In the genomic region with DNA sequence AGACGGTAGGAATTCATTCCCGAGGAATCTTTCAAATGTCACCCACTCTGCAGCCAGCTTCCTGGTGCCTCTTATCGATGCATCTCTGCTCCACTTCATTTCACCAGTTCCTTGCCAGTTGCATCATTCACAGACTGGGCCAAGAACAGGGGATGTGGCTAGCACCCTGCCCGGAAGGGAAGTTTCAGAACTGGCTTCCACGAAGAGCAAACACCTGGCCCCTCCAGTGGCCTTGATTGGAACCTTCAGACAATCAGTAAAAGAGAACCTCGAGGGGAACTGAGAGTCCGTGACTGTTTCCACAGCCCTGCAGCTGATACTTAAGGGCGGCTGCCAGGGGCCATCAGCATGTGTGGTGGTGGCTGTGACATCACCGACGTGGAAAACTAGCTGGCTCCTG, we compare ENCODE assay signal across 15 mouse cellular contexts. TPM values are rescaled to one million over a fixed set of nuclear protein-coding genes. Genes with fewer than 3 reads are reported as not detected.
DNase-seq lines count a peak whose midpoint lies in the region; ATAC-seq lines count a peak whose summit lies in the region.
"Had no signal": no experiment of that assay in that cellular context is flagged by ENCODE, and none has a peak within 500 bp of the region (broad histone marks: within the 10 kb centered on the region; RNA-seq: fewer than 3 reads in every experiment).

No protein-coding gene starts in this region.

- peaks cover 8% of the 10 kb centered on the region; the same call in 1 of the 2 replicates for H3K27me3 ChIP-seq in liver, embryonic 15.5 days
- peaks cover 8% of the 10 kb centered on the region; the same call in 1 of the 2 replicates for H3K27me3 ChIP-seq in liver, embryonic 12.5 days (replicated peaks)
- no peaks in the 10 kb centered on the region for H3K27me3 ChIP-seq in forebrain, embryonic 15.5 days
- H3K27me3 ChIP-seq: embryonic facial prominence, embryonic 12.5 days had no signal

- H3K4me3 ChIP-seq in liver, embryonic 15.5 days (replicated peaks): no peak overlapping the region
- H3K4me3 ChIP-seq in liver, embryonic 12.5 days: no peak overlapping the region
- H3K4me3 ChIP-seq in forebrain, embryonic 15.5 days: no peak overlapping the region
- H3K4me3 ChIP-seq: embryonic facial prominence, embryonic 12.5 days; hindbrain, embryonic 12.5 days; midbrain, embryonic 13.5 days had no signal

- no peaks in the 10 kb centered on the region for H3K9me3 ChIP-seq in liver, embryonic 15.5 days (replicated peaks)
- H3K9me3 ChIP-seq in liver, embryonic 12.5 days (replicated peaks): no peaks in the 10 kb centered on the region
- no peaks in the 10 kb centered on the region for H3K9me3 ChIP-seq in forebrain, embryonic 15.5 days
- H3K9me3 ChIP-seq: embryonic facial prominence, embryonic 12.5 days; hindbrain, embryonic 12.5 days; midbrain, embryonic 13.5 days had no signal

- ATAC-seq in liver, embryonic 15.5 days (ENCODE audit: insufficient read depth): no peak
- no peak for ATAC-seq in liver, embryonic 12.5 days
- ATAC-seq in forebrain, embryonic 15.5 days (replicated peaks): no peak
- ATAC-seq: midbrain, embryonic 13.5 days had no signal

- H3K27ac ChIP-seq in liver, embryonic 15.5 days (replicated peaks): no peak overlapping the region
- no peak overlapping the region for H3K27ac ChIP-seq in liver, embryonic 12.5 days
- no peak overlapping the region for H3K27ac ChIP-seq in forebrain, embryonic 15.5 days (replicated peaks)
- H3K27ac ChIP-seq: embryonic facial prominence, embryonic 12.5 days; hindbrain, embryonic 12.5 days; midbrain, embryonic 13.5 days had no signal

- WGBS in liver, embryonic 15.5 days (ENCODE audit: insufficient replicate concordance): 32% methylated on average over 10 of the region's 10 CpGs
- 38% methylated on average over 10 of the region's 10 CpGs for WGBS in liver, embryonic 12.5 days (ENCODE audit: insufficient replicate concordance)
- WGBS in forebrain, embryonic 15.5 days: 72% methylated on average over 10 of the region's 10 CpGs

- no peaks in the 10 kb centered on the region for H3K36me3 ChIP-seq in liver, embryonic 15.5 days (replicated peaks)
- H3K36me3 ChIP-seq in liver, embryonic 12.5 days: peaks cover 8% of the 10 kb centered on the region
- no peaks in the 10 kb centered on the region for H3K36me3 ChIP-seq in forebrain, embryonic 15.5 days
- H3K36me3 ChIP-seq: embryonic facial prominence, embryonic 12.5 days; hindbrain, embryonic 12.5 days; midbrain, embryonic 13.5 days had no signal

- H3K4me1 ChIP-seq in liver, embryonic 15.5 days (replicated peaks): peaks cover 45% of the 10 kb centered on the region
- H3K4me1 ChIP-seq in liver, embryonic 12.5 days: peaks cover 43% of the 10 kb centered on the region
- peaks cover 16% of the 10 kb centered on the region for H3K4me1 ChIP-seq in forebrain, embryonic 15.5 days

- H3K9ac ChIP-seq in liver, embryonic 15.5 days: no peak overlapping the region
- H3K9ac ChIP-seq in liver, embryonic 12.5 days: no peak overlapping the region
- no peak overlapping the region for H3K9ac ChIP-seq in forebrain, embryonic 15.5 days (replicated peaks)
- H3K9ac ChIP-seq: embryonic facial prominence, embryonic 12.5 days; hindbrain, embryonic 12.5 days; lung, embryonic 14.5 days; midbrain, embryonic 13.5 days had no signal

- DNase-seq in 416B (ENCODE audit: low read depth) (peak; percentile 87), MEL-GATA-1-ER (ENCODE audit: extremely low read depth, low read depth) (peak; percentile 63)
- peak; percentile 48 for DNase-seq in lung, postnatal 36 days
- DNase-seq in adrenal gland, postnatal 25 days: no peak
- no peak for DNase-seq in left cerebral cortex, adult 8-10 months (ENCODE audit: low spot score in 2 of 2)
- DNase-seq: kidney, adult 11 months; lung, embryonic 14.5 days; right cerebral cortex, adult 18-20 months; thymus, postnatal 25 days had no signal

- peak overlapping the region; percentile 10; the same call in 1 of the 2 replicates for H3K4me2 ChIP-seq in liver, embryonic 15.5 days
- H3K4me2 ChIP-seq in liver, embryonic 12.5 days: no peak overlapping the region
- H3K4me2 ChIP-seq in forebrain, embryonic 15.5 days (replicated peaks): no peak overlapping the region
- H3K4me2 ChIP-seq: embryonic facial prominence, embryonic 12.5 days; hindbrain, embryonic 12.5 days; lung, embryonic 14.5 days; midbrain, embryonic 13.5 days had no signal

RNA-seq across cellular contexts. Expression of gene Klhdc4, which starts 19.1 kb away (rescaled TPM):
- 16.8 and 19.9 TPM in 2 replicates for polyA plus RNA-seq in liver, embryonic 15.5 days (2015; fragmentation: Nextera tagmentation; extraction: Ambion mirVana)
- polyA plus RNA-seq in liver, embryonic 12.5 days (2016; fragmentation: Nextera tagmentation; extraction: Ambion mirVana): 34.1 and 36.2 TPM in 2 replicates
- 29.1 and 30.5 TPM in 2 replicates for total RNA-seq in adrenal gland, postnatal 25 days (2021)
- 45.6 and 46.2 TPM in 2 replicates for polyA plus RNA-seq in forebrain, embryonic 15.5 days (2015; fragmentation: Nextera tagmentation; extraction: Ambion mirVana)
- total RNA-seq in left cerebral cortex, adult 8-10 months (2022): 10 to 100 TPM; 28.9 to 35.0 (median 32.2) TPM

RNA-seq across cellular contexts. Expression of gene Slc7a5, which starts 59.0 kb away (rescaled TPM):
- 38.2 and 42.4 TPM in 2 replicates for polyA plus RNA-seq in liver, embryonic 15.5 days (2015; fragmentation: Nextera tagmentation; extraction: Ambion mirVana)
- polyA plus RNA-seq in liver, embryonic 12.5 days (2016; fragmentation: Nextera tagmentation; extraction: Ambion mirVana): 52.6 and 58.9 TPM in 2 replicates
- 56.6 and 57.8 TPM in 2 replicates for total RNA-seq in adrenal gland, postnatal 25 days (2021)
- polyA plus RNA-seq in forebrain, embryonic 15.5 days (2015; fragmentation: Nextera tagmentation; extraction: Ambion mirVana): 39.2 and 45.8 TPM in 2 replicates
- total RNA-seq in left cerebral cortex, adult 8-10 months (2022): 10 to 100 TPM; 57.0 to 73.5 (median 61.5) TPM

Comparison
In these comparisons a context has a peak if more than half of its experiments do, and no peak if none do; other contexts are left out.
1. DNase-seq: peak in 416B (single experiment), MEL-GATA-1-ER (single experiment) and lung, postnatal 36 days (single experiment); none in adrenal gland, postnatal 25 days (single experiment) and left cerebral cortex, adult 8-10 months (0 of 2).